Mouse (Mus musculus) liver, postnatal 0 days (tissue): ENCODE data around the gene Usp32. TPM values are rescaled to one million over a fixed set of nuclear protein-coding genes. Genes with fewer than 3 reads are reported as not detected.
A peak's percentile ranks its signal among the peaks of the same experiment; 100 is the strongest.

Experiments used
- ATAC-seq: fragments of 200-750 bp; cut with Nextera tagmentation; 2 replicates; pipeline ENCODE4 v1.8.0; 2017; ENCODE audit warnings: mild to moderate bottlenecking, moderate library complexity
- DNase-seq: peaks from one replicate; pipeline ENCODE4 v3.0.0-alpha.2; 2016
- H3K27ac ChIP-seq: fragments of 300-500 bp; sonication (generic); 2 replicates; pipeline ENCODE4 v1.5.1; 2014; ENCODE audit warnings: antibody characterized with exemption, moderate library complexity, mild to moderate bottlenecking, low read depth
- H3K27me3 ChIP-seq: fragments of 300-500 bp; sonication (generic); 2 replicates; pipeline ENCODE4 v1.6.1; 2014; ENCODE audit warnings: low read length, control low read depth, mixed read lengths; ENCODE audit not compliant: insufficient read depth
- H3K36me3 ChIP-seq: fragments of 300-500 bp; sonication (generic); replicated peaks from 2 replicates; pipeline ENCODE4 v1.6.1; 2014; ENCODE audit warnings: mild to moderate bottlenecking, control low read depth, low read length, moderate library complexity, mixed read lengths; ENCODE audit not compliant: insufficient read depth
- H3K4me1 ChIP-seq: fragments of 300-500 bp; sonication (generic); 2 replicates; pipeline ENCODE4 v1.6.1; 2014; ENCODE audit warnings: antibody characterized with exemption, mild to moderate bottlenecking, control low read depth; ENCODE audit not compliant: insufficient read depth
- H3K4me2 ChIP-seq: fragments of 300-500 bp; sonication (generic); 2 replicates; pipeline ENCODE4 v1.6.1; 2014; ENCODE audit warnings: low read depth, mild to moderate bottlenecking, low read length, moderate library complexity, mixed read lengths
- H3K4me3 ChIP-seq: fragments of 300-500 bp; sonication (generic); 2 replicates; pipeline ENCODE4 v1.5.1; 2014; ENCODE audit warnings: low read depth, low read length
- H3K9ac ChIP-seq: fragments of 300-500 bp; sonication (generic); replicated peaks from 2 replicates; pipeline ENCODE4 v1.6.1; 2014; ENCODE audit warnings: mild to moderate bottlenecking, moderate library complexity
- H3K9me3 ChIP-seq: fragments of 300-500 bp; sonication (generic); 2 replicates; pipeline ENCODE4 v1.6.1; 2016; ENCODE audit warnings: mild to moderate bottlenecking, control low read depth, low read length, mixed read lengths
- CTCF ChIP-seq: sonication (generic); IDR thresholded peaks from 2 replicates; pipeline ENCODE4 v1.5.1; 2016; ENCODE audit warnings: antibody characterized with exemption, low read depth
- EP300 ChIP-seq: IDR thresholded peaks from 2 replicates; pipeline ENCODE4 v1.6.1; 2016; ENCODE audit warnings: antibody characterized with exemption, low read depth, mild to moderate bottlenecking
- WGBS: fragments of 180-500 bp; shearing (Covaris S2); extraction: QIAGEN DNeasy Blood & Tissue Kit; methylation state at CpG from one replicate; pipeline ENCODE4 v1.1.7; 2014; ENCODE audit not compliant: insufficient replicate concordance; 5-methylcytosine and 5-hydroxymethylcytosine counted together
- polyA plus RNA-seq: library from polyadenylated mRNA; unstranded; fragments of >200 nt; fragmentation: Nextera tagmentation; extraction: Ambion mirVana; gene quantifications from 2 replicates; pipeline ENCODE4 v1.2.1, GENCODE M21; 2015

Usp32 gene
- polyA plus RNA-seq, 1 experiment from 2014 or later: 6.1 TPM

GRCm38 (mm10) chr11:84956400-84956799 lies 183.6 kb downstream of the Usp32 start:
- H3K36me3 ChIP-seq: no peaks in the 10 kb centered on the region
- no peak overlapping the region for H3K27ac ChIP-seq
- H3K4me3 ChIP-seq: no peak overlapping the region
- peaks cover 45% of the 10 kb centered on the region for H3K27me3 ChIP-seq
- DNase-seq: no peak
- peaks cover 7% of the 10 kb centered on the region; the same call in 1 of the 2 replicates for H3K4me1 ChIP-seq
- ATAC-seq: no peak
- TF ChIP-seq EP300: no peak
- TF ChIP-seq CTCF: no peak
- no peak overlapping the region for H3K4me2 ChIP-seq
- H3K9ac ChIP-seq: no peak overlapping the region
- WGBS: 30% methylated on average over 5 of the region's 5 CpGs
- no peaks in the 10 kb centered on the region for H3K9me3 ChIP-seq

DNA sequence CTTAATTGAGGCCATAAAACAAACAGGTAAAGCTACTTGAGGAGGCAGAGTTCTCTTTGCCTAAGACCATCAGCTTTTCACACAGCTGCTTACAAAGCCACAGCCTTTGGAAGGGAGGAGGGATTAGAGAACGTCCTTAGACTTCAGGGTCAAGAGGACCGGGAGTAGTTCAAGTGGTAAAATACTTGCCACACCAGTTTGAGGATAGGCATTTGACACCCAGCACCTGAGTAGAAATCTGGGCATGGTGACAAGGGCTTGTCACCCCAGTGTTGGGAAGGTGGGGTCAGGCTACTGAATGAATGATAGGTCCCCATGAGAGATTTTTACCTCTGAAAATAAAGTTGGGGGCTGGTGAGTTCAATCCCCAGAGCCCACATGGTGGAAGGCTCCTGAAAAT lies 187.3 kb downstream of the Usp32 start:
- no peak overlapping the region for H3K27ac ChIP-seq
- peaks cover 17% of the 10 kb centered on the region for H3K27me3 ChIP-seq
- WGBS: 52% methylated on average over 2 of the region's 2 CpGs
- peaks cover 3% of the 10 kb centered on the region; the same call in 1 of the 2 replicates for H3K4me1 ChIP-seq
- H3K4me2 ChIP-seq: no peak overlapping the region
- no peak overlapping the region for H3K9ac ChIP-seq
- DNase-seq (no peak), ATAC-seq (no peak)
- TF ChIP-seq CTCF (no peak), EP300 (no peak)
- H3K36me3 ChIP-seq: no peaks in the 10 kb centered on the region
- H3K4me3 ChIP-seq: no peak overlapping the region
- no peaks in the 10 kb centered on the region for H3K9me3 ChIP-seq

DNA sequence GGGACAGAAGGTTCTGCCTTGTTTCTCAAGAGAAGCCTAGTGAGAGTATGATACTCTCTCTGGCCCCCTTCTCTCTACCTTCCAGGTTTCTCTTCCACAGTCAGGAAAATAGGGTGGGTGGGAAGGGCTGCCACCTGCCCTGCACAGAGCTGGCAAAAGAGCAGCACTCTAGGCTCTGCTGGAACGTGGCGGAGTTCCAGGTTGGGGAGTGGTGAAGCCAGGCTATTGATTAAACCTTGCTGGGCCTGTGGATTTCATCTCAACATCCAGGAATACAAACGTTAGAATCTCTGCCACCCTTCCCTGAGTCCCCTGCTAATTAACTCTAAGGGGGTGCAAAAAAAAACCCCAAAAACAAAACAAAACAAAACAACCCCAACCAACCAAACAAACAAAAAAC lies 191.4 kb downstream of the Usp32 start:
- no peak for TF ChIP-seq EP300
- TF ChIP-seq CTCF: no peak
- no peaks in the 10 kb centered on the region for H3K36me3 ChIP-seq
- no peak overlapping the region for H3K27ac ChIP-seq
- H3K4me3 ChIP-seq: no peak overlapping the region
- no peak overlapping the region for H3K4me2 ChIP-seq
- peak; percentile 47 for DNase-seq
- ATAC-seq: no peak
- peaks cover 3% of the 10 kb centered on the region; the same call in 1 of the 2 replicates for H3K4me1 ChIP-seq
- WGBS: 26% methylated on average over 3 of the region's 3 CpGs
- H3K9ac ChIP-seq: no peak overlapping the region
- H3K27me3 ChIP-seq: peaks cover 15% of the 10 kb centered on the region; the same call in 1 of the 2 replicates
- H3K9me3 ChIP-seq: no peaks in the 10 kb centered on the region

DNA sequence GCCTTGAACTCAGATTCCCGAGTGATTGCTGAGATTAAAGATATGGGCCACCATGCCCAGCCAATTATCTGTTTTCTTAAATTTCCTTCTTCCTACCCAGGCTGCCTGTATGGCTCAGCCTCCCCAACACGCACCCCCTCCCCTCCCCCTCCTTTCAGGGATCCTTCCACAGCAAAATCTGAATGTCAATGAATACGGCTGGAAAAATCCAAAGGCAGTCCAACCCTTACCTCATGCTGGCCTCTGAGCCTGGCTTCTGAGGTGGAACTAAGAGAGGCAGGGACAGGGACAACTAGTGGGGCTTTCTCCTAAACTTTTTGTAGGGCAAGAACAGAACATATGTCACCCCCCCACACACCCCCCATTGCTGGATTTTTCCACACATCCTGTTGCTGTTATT lies 191.8 kb downstream of the Usp32 start:
- Histone ChIP-seq H3K27me3 (peaks cover 18% of the 10 kb centered on the region; the same call in 1 of the 2 replicates), H3K4me1 (peaks cover 3% of the 10 kb centered on the region; the same call in 1 of the 2 replicates)
- TF ChIP-seq EP300 (no peak), CTCF (no peak)

DNA sequence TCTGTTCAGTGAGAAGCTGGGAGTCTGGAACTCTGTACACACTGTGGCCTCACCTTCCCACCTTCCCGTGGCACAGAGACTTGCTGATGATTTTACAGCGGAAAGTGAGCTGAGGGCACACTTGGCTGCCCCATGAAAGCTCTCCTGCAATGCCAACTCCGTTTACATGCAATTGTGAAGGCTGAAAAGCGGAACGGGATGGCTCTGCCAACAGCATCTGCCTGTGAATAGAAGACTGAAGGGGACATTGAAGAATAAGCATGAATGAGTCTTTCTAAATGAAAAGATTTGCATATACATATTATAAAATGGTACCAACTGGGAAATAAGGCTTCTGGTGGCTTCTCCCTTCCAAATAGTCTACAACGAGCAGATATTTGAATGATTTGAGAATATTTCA lies 192.8 kb downstream of the Usp32 start:
- Histone ChIP-seq H3K4me3 (no peak overlapping the region), H3K9me3 (no peaks in the 10 kb centered on the region), H3K4me2 (no peak overlapping the region), H3K27me3 (peaks cover 18% of the 10 kb centered on the region; the same call in 1 of the 2 replicates), H3K4me1 (peaks cover 3% of the 10 kb centered on the region; the same call in 1 of the 2 replicates), H3K27ac (no peak overlapping the region), H3K9ac (no peak overlapping the region), H3K36me3 (no peaks in the 10 kb centered on the region)
- ATAC-seq (no peak), DNase-seq (no peak)
- TF ChIP-seq EP300 (no peak), CTCF (no peak)
- 66% methylated on average over 6 of the region's 6 CpGs for WGBS

More for the DNA sequence above, 191.8 kb downstream of the Usp32 start:
- H3K36me3 ChIP-seq: no peaks in the 10 kb centered on the region
- no peak overlapping the region for H3K9ac ChIP-seq
- DNase-seq (no peak), ATAC-seq (no peak)
- 57% methylated on average over 3 of the region's 3 CpGs for WGBS
- no peak overlapping the region for H3K4me3 ChIP-seq
- H3K27ac ChIP-seq: no peak overlapping the region
- no peaks in the 10 kb centered on the region for H3K9me3 ChIP-seq
- no peak overlapping the region for H3K4me2 ChIP-seq

DNA sequence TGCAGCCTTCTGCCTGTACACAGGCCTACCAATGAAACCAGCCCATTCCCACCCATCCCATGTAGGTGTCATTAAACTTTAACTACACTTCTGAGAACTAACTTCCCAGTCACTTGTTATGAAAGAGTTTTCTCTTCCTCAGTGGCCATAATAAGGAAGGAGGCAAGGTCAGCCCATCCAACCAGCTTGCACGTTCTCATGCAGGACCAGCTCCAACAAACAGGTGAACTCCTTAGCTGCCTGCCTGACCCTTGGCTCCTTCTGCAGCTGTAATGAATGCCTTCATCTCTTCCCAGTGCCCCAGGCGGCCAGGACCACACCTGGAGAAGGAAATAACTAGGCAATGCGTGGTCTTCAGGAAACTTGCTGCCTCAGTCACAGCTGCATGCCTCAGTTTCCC lies 194.1 kb downstream of the Usp32 start:
- DNase-seq (no peak), ATAC-seq (no peak)
- H3K27ac ChIP-seq: no peak overlapping the region
- peaks cover 3% of the 10 kb centered on the region; the same call in 1 of the 2 replicates for H3K4me1 ChIP-seq
- H3K27me3 ChIP-seq: peaks cover 18% of the 10 kb centered on the region; the same call in 1 of the 2 replicates
- no peaks in the 10 kb centered on the region for H3K9me3 ChIP-seq
- H3K4me3 ChIP-seq: no peak overlapping the region
- H3K9ac ChIP-seq: no peak overlapping the region
- H3K4me2 ChIP-seq: no peak overlapping the region
- H3K36me3 ChIP-seq: no peaks in the 10 kb centered on the region
- WGBS: 49% methylated on average over 3 of the region's 3 CpGs
- no peak for TF ChIP-seq CTCF
- TF ChIP-seq EP300: no peak
